Mouse (Mus musculus) erythroblast, adult 5-6 weeks (primary cell): ENCODE measurements around the gene Cep57l1. TPM values are rescaled to one million over a fixed set of nuclear protein-coding genes. Genes with fewer than 3 reads are reported as not detected.

Experiments used
- ATAC-seq: replicated peaks from 2 replicates; pipeline ENCODE4 v1.8.0; 2016; ENCODE audit warnings: moderate number of reproducible peaks, mild to moderate bottlenecking, moderate TSS enrichment, inconsistent platforms; ENCODE audit not compliant: poor library complexity, low FRiP score, severe bottlenecking
- total RNA-seq, 2 experiments: library from RNA; stranded (forward) in 1 of 2; stranded (reverse) in 1 of 2; fragments of 150-400 nt in 1 of 2; fragments of 200-764, 138-1000 nt in 1 of 2; gene quantifications; 2 replicates each; pipeline versions ENCODE4 v1.2.3 to v1.2.4; 2015 to 2017; ENCODE audit warnings: low replicate concordance in 2 of 2

The Cep57l1 gene
- total RNA-seq, 2 experiments from 2014 or later, result 7.1 to 11.5 TPM

DNA sequence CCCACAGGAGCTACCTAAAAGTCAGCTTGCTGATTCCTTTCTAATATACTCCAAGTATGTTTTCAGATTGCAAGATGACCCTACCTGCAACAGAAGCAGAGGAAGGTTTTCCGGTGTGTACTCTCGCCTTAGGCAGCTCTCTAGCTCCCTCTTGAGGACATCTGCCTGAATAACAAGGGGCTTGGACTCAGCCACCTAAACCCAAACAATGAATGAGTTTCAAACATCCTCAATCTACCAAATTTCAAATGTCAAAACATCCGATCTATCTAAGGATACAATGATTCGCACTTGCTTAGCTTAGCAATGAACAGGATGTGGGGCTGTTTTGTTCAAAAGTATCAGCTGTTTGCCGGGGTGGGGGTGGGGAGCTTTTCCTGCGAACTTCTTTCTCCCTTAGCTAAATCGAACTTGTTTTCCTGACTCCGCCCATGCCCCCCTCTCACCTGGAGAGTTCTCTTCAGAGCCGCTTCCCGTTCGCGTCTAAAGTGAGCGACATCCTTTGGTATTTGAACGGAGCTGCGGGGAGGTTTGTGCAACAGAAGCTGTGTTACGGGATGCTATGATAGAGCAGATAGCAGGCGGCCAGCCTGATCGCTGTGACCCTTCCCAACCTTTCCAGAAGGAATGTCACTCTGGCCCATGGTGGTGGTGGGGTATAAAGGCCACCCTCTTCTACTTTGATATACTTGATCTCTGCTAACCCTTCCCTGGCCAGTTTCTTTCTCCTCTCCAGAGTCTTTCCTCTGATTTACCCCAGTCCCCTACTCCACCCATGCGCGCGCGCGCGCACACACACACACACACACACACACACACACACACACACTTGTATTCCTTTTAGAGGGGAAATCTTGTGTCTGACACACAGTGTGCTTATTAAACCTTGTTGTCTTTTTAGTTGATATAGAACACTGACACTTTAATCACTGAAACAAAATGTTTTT is 119.5 kb downstream of the Cep57l1 start:
- ATAC-seq, result 0 out of 2 replicates have a peak, but pooled peaks have one; percentile 60

DNA sequence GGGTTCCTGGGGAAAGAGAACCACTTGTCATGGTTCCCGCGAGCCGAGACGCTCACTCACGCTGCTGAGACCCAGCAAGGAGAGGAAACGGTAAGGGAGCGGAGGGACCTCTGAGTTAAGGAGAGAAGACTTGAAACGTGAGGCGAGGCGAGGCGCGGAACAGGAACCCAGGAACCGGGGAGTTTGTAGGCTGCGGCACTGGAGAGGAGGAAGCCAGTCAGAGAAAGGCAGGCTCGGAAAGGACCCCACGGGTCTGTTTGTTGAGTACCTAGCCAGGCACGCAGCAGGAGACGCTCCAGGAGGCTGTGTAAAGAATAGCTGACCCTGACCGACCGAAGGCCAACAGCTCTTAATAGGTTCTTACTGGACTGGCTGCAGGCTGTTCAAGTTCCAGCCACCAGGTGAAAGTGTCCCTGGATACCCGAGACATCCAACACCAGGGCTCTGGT is 125.1 kb downstream of the Cep57l1 start:
- no peak for ATAC-seq

DNA sequence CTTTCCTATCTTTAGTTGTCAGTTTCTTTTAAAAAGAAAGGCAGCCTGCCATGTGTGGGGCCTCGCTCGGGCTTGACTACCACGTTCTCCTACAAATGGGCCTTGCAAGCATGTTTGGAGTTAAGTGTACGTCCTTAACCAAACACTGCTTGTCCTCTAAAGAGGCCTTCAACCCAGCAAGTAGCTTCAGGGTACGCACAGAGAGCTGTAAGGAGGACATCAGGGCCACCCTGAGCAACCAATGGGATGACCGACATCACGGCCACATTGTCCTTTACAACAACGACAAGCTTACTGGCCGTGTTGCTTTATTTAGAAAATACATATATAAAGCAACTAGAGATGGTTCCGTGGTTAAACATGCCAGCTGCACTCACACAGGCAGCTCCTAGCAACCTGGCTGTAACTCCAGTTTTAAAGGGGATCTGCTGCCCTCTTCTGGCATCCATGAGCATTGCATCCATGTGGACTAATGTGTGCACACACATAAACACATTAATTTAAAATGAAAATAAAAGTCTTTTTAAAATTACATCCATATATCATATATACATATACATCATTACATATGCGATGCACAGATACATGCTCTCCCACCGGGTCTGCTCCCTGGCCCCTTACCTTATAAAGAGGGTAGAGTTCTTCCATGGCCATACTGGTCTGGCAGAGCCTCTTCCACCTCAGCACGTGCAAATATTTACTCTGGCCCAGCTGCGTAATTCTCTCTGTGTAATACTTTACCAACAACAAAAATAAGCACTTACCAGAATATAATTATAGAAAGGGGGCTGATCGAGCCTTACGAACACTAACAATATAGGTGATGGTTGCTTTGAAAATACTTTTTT is 126.9 kb downstream of the Cep57l1 start:
- ATAC-seq, result peak; percentile 90

DNA sequence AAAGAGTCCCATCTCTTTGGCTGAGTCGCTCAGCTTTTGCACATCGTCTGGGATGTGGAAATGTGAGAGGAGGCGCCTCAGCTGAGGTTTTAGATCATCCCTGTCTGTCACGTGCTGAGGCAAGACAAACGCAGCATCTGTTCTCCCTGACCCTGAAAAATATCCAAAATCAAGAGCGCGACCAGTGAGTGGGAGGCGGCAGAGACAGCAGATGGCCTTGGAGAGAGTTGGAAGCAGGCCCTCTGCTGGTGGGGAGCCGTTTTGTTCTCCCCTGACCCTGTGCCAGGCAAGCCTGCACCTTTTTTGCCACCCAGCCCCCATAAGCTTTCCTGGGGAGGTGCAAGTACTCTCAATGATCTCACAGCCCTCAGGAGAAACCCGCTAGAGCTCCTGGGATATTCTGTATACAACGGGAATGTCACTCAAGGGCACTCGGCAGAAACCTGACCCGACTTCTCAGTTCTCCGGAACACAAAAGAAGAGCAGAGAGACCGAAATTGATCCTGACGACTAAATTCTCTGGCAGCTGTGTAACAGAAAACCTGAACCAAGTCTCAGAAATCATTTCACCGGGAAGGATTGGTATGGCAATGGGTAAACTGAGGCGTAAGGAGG is 130.8 kb downstream of the Cep57l1 start:
- ATAC-seq, result no peak

DNA sequence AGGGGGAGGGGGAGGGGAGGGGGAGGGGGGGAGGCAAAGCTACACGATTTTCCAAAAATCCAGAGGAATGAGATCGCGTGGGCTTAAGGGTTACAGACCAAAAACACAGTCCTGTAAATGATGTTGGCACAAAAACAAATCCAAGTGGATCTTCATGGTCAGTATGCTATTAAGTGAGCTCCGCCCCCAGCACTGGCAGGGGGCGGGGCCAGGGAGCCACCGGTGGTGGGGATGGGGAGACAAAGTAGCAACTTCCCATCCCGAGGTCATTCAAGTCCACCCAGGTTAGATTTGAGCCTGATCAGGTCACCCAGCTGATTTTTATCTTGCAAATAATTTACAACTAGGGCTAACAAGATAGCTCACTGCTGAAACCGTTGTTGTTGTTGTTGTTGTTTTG is 132.3 kb downstream of the Cep57l1 start:
- ATAC-seq, result no peak

DNA sequence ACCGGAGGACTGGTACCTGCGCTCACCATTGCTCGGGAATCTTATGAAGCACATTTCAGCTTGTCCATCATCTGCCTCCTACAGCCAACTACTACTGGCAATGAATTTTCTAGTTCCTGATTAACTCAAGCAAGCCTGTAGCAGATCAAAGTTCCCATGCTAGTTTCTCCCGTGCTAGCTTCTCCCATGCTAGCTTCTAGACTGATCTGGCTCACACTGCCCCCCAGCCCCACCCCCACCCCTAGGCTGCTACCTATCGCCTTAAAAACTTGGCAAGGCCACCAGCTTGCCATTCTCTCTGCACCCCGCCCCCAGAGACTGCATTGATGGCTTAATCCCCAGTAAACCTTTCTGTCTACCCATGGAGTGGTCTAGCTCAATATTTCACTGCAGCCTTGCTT is 133.0 kb downstream of the Cep57l1 start:
- no peak for ATAC-seq

DNA sequence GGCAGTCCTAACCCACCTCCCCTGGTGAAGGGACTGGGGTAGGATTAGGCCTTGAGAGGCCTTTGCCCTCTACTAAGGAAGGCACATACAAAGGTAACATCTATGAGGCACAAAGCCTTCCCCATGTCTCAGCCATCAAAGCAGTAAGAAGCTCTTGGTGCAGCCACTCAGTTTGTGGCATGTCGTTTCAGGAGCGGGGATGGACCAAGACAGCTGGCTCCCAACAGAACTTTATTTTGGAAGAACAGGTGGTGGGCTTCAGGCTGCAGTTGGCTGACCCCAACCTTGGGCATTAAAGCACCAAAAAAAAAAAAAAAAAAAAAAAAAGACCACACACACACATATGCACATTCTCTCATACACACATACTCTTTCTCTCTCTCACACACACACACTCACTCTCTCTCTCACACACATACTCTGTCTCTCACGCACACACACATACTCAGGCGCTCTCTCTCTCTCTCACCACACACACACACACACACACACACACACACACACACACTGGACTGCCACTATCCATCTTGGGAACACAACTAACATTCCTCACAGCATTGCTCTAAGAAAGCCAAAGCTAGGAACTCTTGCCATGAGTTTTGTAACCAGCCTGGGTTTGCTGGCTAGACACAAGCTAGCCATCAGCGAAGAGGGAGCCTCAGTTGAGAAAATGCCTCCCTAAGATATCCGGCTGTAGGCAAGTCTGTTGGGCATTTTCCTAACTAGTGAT is 133.7 kb downstream of the Cep57l1 start:
- no peak for ATAC-seq

- ATAC-seq, result no peak
Observed at GRCm38 (mm10) chr10:41675243-41675642, 134.4 kb downstream of the Cep57l1 start.

- ATAC-seq, result no peak
Observed at GRCm38 (mm10) chr10:41674362-41674761, 135.3 kb downstream of the Cep57l1 start.

- no peak for ATAC-seq
Observed at GRCm38 (mm10) chr10:41670196-41670595, 139.5 kb downstream of the Cep57l1 start.

Other genes starting within 250 kb of the Cep57l1 start
- 0.42 TPM in 1 of 2 replicates, not detected in the other for gene Ccdc162, start 93.2 kb downstream of the Cep57l1 start, total RNA-seq (2015; ENCODE audit: low replicate concordance)
- 0.51 TPM in 1 of 2 replicates, not detected in the other for gene Ccdc162, start 93.2 kb downstream of the Cep57l1 start, total RNA-seq (2017; ENCODE audit: low replicate concordance)
- gene Sesn1, start 64 bp upstream of the Cep57l1 start, total RNA-seq (2015; ENCODE audit: low replicate concordance), result 157 and 167 TPM in 2 replicates
- 112 and 135 TPM in 2 replicates for gene Sesn1, start 64 bp upstream of the Cep57l1 start, total RNA-seq (2017; ENCODE audit: low replicate concordance)
- gene Armc2, start 208.6 kb upstream of the Cep57l1 start, total RNA-seq (2015; ENCODE audit: low replicate concordance), result not detected in 2 replicates
- gene Armc2, start 208.6 kb upstream of the Cep57l1 start, total RNA-seq (2017; ENCODE audit: low replicate concordance), result not detected in 2 replicates